Mouse (Mus musculus) spleen, postnatal 10 days (tissue): ENCODE measurements around the gene H2-M3.
"Not testable (repeated sequence)": the region's sequence is repeated elsewhere in the genome, so short reads cannot be mapped to it uniquely, and the experiment has no call there.

Experiments used
- DNase-seq, 2 experiments: peaks; one replicate each; pipeline ENCODE4 v3.0.0; 2021 to 2022; ENCODE audit warnings: low spot score in 2 of 2

Gene H2-M3

GRCm38 (mm10) chr17:37270058-37270701 lies at the start of gene H2-M3:
Gene H2-M3, plus strand, starts transcription at chr17:37270220.
- DNase-seq, result peak; percentile 86 to 88

GRCm38 (mm10) chr17:37221879-37222278 lies 48.1 kb upstream of the H2-M3 start:
- DNase-seq, result no peak

GRCm38 (mm10) chr17:37237230-37237629 lies 32.8 kb upstream of the H2-M3 start, which contains the start of gene Olfr97:
Gene Olfr97, minus strand, starts transcription at chr17:37237330.
- not testable (repeated sequence) for DNase-seq

- DNase-seq, result no peak
Measured at GRCm38 (mm10) chr17:37242198-37242597, 27.8 kb upstream of the H2-M3 start.

- peak; percentile 5 to 47 for DNase-seq
Measured at GRCm38 (mm10) chr17:37246715-37247114, 23.3 kb upstream of the H2-M3 start.

GRCm38 (mm10) chr17:37249460-37249859 lies 20.6 kb upstream of the H2-M3 start:
- no peak for DNase-seq

- DNase-seq, result peak in 1 of 2 experiments; percentile 33
Measured at GRCm38 (mm10) chr17:37250544-37250943, 19.5 kb upstream of the H2-M3 start.

GRCm38 (mm10) chr17:37263626-37264025 lies 6.4 kb upstream of the H2-M3 start, which contains the start of gene Olfr98:
Gene Olfr98, minus strand, starts transcription at chr17:37263749.
- DNase-seq, result no peak

GRCm38 (mm10) chr17:37270702-37271092 lies 677 bp downstream of the H2-M3 start:
- peak in 1 of 2 experiments; percentile 65 for DNase-seq

GRCm38 (mm10) chr17:37275626-37276248 lies 5.7 kb downstream of the H2-M3 start:
- no peak for DNase-seq

GRCm38 (mm10) chr17:37276573-37276972 lies 6.6 kb downstream of the H2-M3 start:
- no peak for DNase-seq

GRCm38 (mm10) chr17:37280331-37280730 lies 10.3 kb downstream of the H2-M3 start:
- DNase-seq, result no peak

GRCm38 (mm10) chr17:37283360-37283759 lies 13.3 kb downstream of the H2-M3 start, which contains the start of gene Olfr99:
Gene Olfr99, minus strand, starts transcription at chr17:37283460.
- no peak for DNase-seq

- no peak for DNase-seq
Measured at GRCm38 (mm10) chr17:37304213-37304612, 34.2 kb downstream of the H2-M3 start, which contains the start of gene Olfr101. Gene Olfr101, minus strand, starts transcription at chr17:37304313.

GRCm38 (mm10) chr17:37308483-37308882 lies 38.5 kb downstream of the H2-M3 start:
- DNase-seq, result no peak

GRCm38 (mm10) chr17:37310146-37310699 lies 40.2 kb downstream of the H2-M3 start:
- DNase-seq, result no peak

- no peak for DNase-seq
Measured at GRCm38 (mm10) chr17:37316954-37317353, 46.9 kb downstream of the H2-M3 start, which contains the start of gene Olfr102. Gene Olfr102, minus strand, starts transcription at chr17:37317054.
